Mouse (Mus musculus) Muller cell, postnatal 12 days (primary cell): ENCODE data around the gene Lpgat1.

ENCODE experiments used
- DNase-seq: peaks from one replicate; pipeline ENCODE4 v3.0.0-alpha.2; 2015; ENCODE audit errors: inconsistent ontology term

The Lpgat1 gene

GRCm38 (mm10) chr1:191717601-191718498, at the start of gene Lpgat1:
Gene Lpgat1, plus strand, starts transcription at chr1:191717834.
- DNase-seq, result peak; percentile 85

- peak; percentile 20 for DNase-seq
Observed at GRCm38 (mm10) chr1:191668030-191668429, 49.6 kb upstream of the Lpgat1 start.

GRCm38 (mm10) chr1:191674071-191674470, 43.6 kb upstream of the Lpgat1 start:
- DNase-seq, result no peak

- DNase-seq, result no peak
Observed at GRCm38 (mm10) chr1:191681633-191682032, 36.0 kb upstream of the Lpgat1 start.

GRCm38 (mm10) chr1:191687531-191687930, 30.1 kb upstream of the Lpgat1 start:
- no peak for DNase-seq

GRCm38 (mm10) chr1:191693231-191693630, 24.4 kb upstream of the Lpgat1 start:
- peak; percentile 62 for DNase-seq

- DNase-seq, result no peak
Observed at GRCm38 (mm10) chr1:191698253-191698795, 19.3 kb upstream of the Lpgat1 start.

GRCm38 (mm10) chr1:191704535-191704934, 13.1 kb upstream of the Lpgat1 start:
- no peak for DNase-seq

GRCm38 (mm10) chr1:191706541-191707078, 11.0 kb upstream of the Lpgat1 start:
- DNase-seq, result no peak

GRCm38 (mm10) chr1:191709811-191710210, 7.8 kb upstream of the Lpgat1 start:
- DNase-seq, result no peak

GRCm38 (mm10) chr1:191712224-191712838, 5.3 kb upstream of the Lpgat1 start:
- no peak for DNase-seq

GRCm38 (mm10) chr1:191713813-191714212, 3.8 kb upstream of the Lpgat1 start:
- DNase-seq, result no peak

- DNase-seq, result no peak
Observed at GRCm38 (mm10) chr1:191715150-191715549, 2.5 kb upstream of the Lpgat1 start.

- no peak for DNase-seq
Observed at GRCm38 (mm10) chr1:191717141-191717540, 493 bp upstream of the Lpgat1 start.

- peak; percentile 56 for DNase-seq
Observed at GRCm38 (mm10) chr1:191718522-191719281, 1.1 kb downstream of the Lpgat1 start.

GRCm38 (mm10) chr1:191719326-191719725, 1.7 kb downstream of the Lpgat1 start:
- peak; percentile 28 for DNase-seq

- DNase-seq, result no peak
Observed at GRCm38 (mm10) chr1:191720419-191720818, 2.8 kb downstream of the Lpgat1 start.

- no peak for DNase-seq
Observed at GRCm38 (mm10) chr1:191722706-191723105, 5.1 kb downstream of the Lpgat1 start.

GRCm38 (mm10) chr1:191723675-191724074, 6.0 kb downstream of the Lpgat1 start:
- no peak for DNase-seq

- DNase-seq, result no peak
Observed at GRCm38 (mm10) chr1:191724385-191725061, 6.9 kb downstream of the Lpgat1 start.

- DNase-seq, result no peak
Observed at GRCm38 (mm10) chr1:191732623-191733022, 15.0 kb downstream of the Lpgat1 start.
